Mouse (Mus musculus): ENCODE results near the gene Tatdn2. TPM values are rescaled to one million over a fixed set of nuclear protein-coding genes. Genes with fewer than 3 reads are reported as not detected.
A peak's percentile ranks its signal among the peaks of the same experiment; 100 is the strongest.
"Not testable (repeated sequence)": the region's sequence is repeated elsewhere in the genome, so short reads cannot be mapped to it uniquely, and the experiment has no call there.

Tatdn2 gene
- polyA plus RNA-seq, 1 experiment, result 27.6 TPM

DNA sequence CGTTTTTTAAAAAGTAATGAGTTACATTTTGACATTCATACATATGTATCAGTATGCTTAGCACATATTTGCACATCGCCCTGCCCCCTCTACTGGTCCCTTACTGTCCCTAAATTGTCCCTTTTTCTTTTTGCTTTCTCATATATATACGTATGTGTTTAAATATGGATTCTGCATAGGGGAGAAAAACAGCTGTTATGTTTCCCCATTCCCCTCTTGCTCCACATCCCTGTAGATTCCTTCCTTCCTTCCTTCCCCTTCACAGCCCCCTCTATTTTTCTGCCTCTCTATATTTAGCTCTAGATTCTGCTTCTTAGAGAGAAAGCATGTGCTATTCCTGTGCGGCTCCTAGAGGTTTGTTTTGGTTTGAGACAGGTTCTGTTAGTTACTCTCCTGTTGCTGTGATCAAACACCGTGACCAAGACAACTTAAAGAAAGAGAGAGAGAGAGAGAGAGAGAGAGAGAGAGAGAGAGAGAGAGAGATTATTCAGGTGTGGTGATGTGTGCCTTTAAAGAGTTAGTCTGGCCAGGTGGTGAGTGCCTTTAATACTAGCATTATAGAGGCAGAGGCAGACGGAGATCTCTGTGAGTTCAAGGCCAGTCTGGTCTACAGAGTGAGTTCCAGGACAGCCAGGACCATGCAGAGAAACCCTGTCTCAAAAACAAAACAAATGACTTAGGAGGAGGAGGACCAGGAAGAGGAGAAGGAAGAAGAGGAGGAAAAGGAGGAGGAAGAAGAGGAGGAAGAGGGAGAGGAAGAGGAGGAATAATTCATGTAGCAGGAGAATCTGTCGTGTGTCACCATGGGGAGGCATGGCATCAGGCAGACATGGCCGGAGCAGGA is 37.0 kb upstream of the Tatdn2 start:
- DNase-seq (ENCODE audit: low read depth), result no peak
- TF ChIP-seq POLR2A (IDR thresholded peaks at IDR 0.05; ENCODE audit: borderline replicate concordance, extremely low read depth, insufficient read depth, insufficient read length, poor library complexity, severe bottlenecking), result no peak
- no peak for TF ChIP-seq CTCF (IDR thresholded peaks at IDR 0.05; ENCODE audit: borderline replicate concordance, extremely low read depth, insufficient read depth, insufficient read length)

DNA sequence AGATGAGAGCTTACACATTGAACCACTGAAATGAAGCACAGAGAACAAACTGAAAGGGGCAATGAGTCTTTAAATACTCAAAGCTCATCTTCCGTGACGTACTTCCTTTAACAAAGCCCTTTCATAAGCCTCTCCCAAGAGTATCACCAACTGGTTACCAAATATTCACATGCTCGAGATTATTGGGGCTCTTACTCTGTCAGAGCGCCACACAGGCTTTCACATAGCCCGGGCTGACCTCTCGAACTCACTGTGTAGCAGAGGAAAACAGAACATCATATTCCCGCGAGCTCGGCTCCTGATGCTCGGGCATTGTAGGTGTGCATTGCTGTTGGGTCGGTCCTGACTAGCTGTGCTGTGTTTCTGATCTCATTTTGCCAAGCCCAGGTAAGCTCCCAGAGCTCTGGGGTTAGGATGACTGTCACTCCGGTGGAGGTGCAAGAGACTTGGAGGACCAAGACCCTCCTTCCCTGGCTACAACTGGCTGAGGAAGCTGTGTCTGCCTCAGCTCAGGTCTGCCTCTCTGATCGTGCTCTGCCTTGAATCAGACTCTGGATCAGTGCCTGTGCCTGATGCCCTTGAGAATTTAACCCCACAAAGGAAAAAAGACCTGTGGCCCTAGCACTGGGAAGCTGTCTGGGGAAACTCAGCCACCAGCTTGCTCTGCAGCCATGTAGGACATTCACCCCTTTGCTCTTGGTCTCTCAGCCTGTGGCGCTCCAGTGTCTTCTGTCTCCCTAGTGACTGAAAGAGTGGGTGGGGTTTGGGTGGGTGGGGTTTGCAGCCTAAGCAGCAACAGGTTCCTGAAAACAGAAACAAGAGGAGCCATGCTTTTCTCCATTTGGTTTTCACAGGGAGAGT is 36.1 kb upstream of the Tatdn2 start:
- DNase-seq (ENCODE audit: low read depth), result no peak
- TF ChIP-seq CTCF (IDR thresholded peaks at IDR 0.05; ENCODE audit: borderline replicate concordance, extremely low read depth, insufficient read depth, insufficient read length) (no peak), POLR2A (IDR thresholded peaks at IDR 0.05; ENCODE audit: borderline replicate concordance, extremely low read depth, insufficient read depth, insufficient read length, poor library complexity, severe bottlenecking) (no peak)

DNA sequence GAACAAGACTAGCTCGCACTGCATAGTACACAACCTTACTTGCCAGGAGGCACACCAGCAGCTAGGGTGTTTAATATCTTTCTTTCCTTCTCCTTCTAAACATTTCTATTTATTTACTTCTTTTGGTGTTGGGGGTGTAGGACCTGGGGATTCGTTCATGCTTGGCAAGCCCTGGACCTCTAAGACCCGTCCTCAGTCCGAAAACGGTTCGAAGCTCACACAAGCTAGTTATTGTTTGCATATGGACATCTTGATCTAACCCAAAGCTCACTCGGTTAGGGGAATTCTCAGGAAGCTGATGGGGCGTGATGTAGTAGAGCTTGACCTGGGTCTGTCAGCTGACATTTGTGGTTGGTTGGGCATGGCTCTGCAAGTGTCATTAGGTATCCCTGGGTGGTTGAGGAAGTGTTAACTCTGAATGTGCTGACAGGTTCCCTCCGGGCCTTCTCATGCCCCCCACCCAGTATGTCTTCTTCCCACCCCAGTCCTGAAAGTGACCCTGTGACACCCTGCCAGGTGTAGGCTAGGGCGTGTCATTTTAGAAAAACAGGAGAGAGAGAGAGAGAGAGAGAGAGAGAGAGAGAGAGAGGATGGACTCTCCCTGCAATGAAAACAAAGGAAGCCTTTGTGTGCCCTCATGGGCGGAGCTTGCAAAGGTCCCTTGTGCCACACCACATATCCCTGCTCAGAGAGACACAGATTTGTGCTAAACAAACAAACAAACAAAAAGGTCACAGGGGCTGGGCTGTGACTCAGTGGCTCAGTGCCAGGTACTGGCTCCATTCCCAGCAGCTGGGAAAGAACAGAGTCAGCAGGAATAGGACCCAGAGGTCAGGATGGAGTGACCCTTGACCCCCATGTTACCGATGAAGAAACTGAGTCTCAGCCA is 35.3 kb upstream of the Tatdn2 start:
- peak; percentile 12 for DNase-seq (ENCODE audit: low read depth)
- no peak for TF ChIP-seq CTCF (IDR thresholded peaks at IDR 0.05; ENCODE audit: borderline replicate concordance, extremely low read depth, insufficient read depth, insufficient read length)
- no peak for TF ChIP-seq POLR2A (IDR thresholded peaks at IDR 0.05; ENCODE audit: borderline replicate concordance, extremely low read depth, insufficient read depth, insufficient read length, poor library complexity, severe bottlenecking)

DNA sequence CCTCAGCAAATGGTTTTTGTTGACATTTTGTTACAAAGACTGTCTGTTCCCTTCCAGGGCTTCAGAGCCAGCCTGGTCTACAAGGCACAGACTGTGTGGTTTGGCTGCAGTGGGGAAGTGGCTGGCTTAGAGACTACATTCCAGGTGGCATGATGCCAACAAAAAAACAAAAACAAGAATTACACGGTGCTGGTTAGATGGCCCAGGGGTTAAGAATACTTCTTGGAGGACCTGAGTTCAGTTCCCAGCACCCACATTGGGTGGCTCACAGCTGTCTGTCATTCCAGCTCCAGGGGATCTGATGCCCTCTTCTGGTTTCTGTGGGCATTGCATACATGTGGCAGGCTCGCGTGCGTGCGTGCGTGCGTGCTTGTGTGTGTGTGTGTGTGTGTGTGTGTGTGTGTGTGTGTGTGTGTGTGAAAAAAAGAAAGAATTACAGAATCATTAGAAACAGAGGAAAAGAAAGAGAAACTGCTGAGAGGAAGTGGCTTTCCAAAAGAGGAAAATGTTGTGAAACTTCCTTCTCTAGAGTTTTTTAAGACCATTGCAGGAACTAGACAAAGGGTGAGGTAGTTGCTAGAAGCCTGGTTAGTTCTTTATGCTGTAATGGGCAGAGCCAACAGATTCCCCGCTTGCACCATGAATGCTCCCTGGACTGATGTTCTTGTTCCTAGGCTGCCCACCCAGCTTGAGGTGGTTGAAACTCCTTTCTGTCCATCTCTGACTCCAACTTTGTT is 33.7 kb upstream of the Tatdn2 start:
- TF ChIP-seq POLR2A (IDR thresholded peaks at IDR 0.05; ENCODE audit: borderline replicate concordance, extremely low read depth, insufficient read depth, insufficient read length, poor library complexity, severe bottlenecking) (no peak), CTCF (IDR thresholded peaks at IDR 0.05; ENCODE audit: borderline replicate concordance, extremely low read depth, insufficient read depth, insufficient read length) (no peak; the same call in 1 of the 2 replicates)
- no peak for DNase-seq (ENCODE audit: low read depth)

DNA sequence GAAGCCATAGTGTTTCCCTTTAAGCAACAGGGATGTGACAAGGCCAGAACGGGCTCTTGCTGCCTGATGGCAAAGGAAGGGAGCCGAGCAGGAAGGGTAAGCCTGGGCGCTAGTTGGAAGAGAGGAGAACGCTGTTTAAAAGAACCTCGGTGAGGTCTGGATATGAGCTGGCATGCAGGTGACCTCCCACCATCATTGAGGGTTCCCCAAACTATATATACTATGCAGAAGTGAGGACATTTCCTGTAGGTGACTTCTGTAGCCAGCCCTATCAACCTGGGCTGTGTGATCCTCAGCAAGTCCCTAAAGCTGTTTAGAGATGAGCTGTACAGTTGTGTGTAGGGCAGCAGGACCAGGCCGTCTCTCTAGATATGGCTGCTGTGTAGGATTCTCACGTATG is 32.5 kb upstream of the Tatdn2 start:
- no peak for DNase-seq (ENCODE audit: low read depth)
- TF ChIP-seq POLR2A (IDR thresholded peaks at IDR 0.05; ENCODE audit: borderline replicate concordance, extremely low read depth, insufficient read depth, insufficient read length, poor library complexity, severe bottlenecking), result no peak
- no peak for TF ChIP-seq CTCF (IDR thresholded peaks at IDR 0.05; ENCODE audit: borderline replicate concordance, extremely low read depth, insufficient read depth, insufficient read length)

DNA sequence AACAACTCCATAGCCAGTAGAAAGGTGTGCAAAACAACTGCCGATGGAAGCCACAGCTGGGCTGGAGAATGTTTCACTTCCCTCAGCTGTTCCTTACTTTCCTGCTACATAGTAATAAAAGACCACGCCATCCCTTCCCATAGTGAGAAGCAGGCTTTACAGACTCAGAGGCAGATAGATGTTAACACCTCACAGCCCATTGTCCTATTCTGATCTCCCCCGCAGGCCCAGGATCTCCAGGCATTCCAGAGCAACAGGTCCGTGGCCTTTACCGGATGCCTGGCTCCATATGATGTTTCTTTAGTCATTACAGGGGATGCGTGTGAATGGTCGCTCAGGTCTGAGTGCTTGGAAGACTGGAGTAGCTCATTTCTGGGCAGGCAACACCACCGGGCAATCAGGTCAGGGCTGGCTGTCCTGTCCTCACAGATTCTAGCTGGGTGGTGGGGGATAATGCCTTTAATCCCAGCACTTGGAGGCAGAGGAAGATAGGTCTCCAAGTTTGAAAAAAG is 29.2 kb upstream of the Tatdn2 start:
- no peak for TF ChIP-seq POLR2A (IDR thresholded peaks at IDR 0.05; ENCODE audit: borderline replicate concordance, extremely low read depth, insufficient read depth, insufficient read length, poor library complexity, severe bottlenecking)
- TF ChIP-seq CTCF (IDR thresholded peaks at IDR 0.05; ENCODE audit: borderline replicate concordance, extremely low read depth, insufficient read depth, insufficient read length), result no peak
- DNase-seq (ENCODE audit: low read depth), result no peak

DNA sequence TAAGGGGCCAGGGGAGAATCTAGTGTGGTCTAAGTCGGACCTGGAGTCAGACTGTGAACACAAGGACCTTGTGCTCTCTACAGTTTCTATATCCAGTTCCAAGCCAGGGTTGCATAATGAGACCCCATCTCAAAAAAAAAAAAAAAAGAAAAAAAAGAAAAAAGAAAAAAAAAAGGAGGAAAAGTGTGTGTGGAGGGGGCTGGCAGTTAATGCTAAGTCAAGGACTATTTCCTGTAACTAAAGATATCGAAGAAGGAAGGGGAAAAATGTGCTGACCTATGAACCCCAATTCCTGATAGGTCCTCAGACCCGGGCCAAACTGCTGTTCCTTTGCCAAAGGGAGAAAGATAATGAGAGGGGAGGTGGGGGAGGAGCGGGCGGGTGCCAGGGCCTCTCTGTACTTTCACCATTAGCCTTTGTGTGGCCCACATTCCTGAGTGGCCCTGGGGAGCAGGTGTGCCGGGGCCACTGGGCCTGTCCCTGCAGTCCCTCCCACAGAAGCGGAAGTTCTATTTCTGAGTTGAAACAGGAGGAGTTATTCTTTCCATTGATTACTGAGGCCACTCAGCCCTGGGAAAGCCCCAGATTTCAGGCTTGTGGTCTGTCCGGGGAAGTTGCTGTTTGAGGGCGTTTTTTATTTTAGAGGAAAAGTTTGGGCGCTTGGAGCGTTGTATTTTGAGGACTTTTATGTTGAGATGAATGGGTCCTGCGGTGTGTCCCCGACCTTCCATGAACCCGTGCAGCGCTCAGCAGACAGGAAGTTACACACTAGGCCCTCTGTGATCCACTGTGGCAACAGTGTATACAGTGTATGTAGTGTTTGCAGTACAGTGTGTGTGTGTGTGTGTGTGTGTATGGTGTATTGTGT is 28.3 kb upstream of the Tatdn2 start:
- peak; percentile 19 for DNase-seq (ENCODE audit: low read depth)
- TF ChIP-seq POLR2A (IDR thresholded peaks at IDR 0.05; ENCODE audit: borderline replicate concordance, extremely low read depth, insufficient read depth, insufficient read length, poor library complexity, severe bottlenecking) (no peak), CTCF (IDR thresholded peaks at IDR 0.05; ENCODE audit: borderline replicate concordance, extremely low read depth, insufficient read depth, insufficient read length) (no peak)

DNA sequence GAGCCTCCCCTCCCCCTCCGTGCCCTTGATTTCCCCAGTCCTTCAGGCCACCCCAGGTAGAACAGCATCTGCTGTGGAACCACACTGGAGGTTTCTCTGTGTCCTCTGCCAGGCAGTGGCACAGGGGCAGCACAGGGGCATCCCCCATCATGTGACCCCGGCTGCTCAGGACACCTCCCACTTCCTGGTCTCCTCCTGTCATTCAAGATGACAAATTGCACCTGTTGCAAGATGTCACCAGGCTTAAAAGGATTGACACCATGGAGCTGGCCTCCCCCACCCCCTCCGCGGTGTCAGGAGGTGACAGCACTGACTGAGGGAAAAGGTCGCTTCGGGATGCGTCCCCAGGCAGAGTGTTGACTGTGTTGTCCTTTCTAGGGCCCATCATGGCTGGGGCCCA is 27.0 kb upstream of the Tatdn2 start:
- no peak for DNase-seq (ENCODE audit: low read depth)
- TF ChIP-seq CTCF (IDR thresholded peaks at IDR 0.05; ENCODE audit: borderline replicate concordance, extremely low read depth, insufficient read depth, insufficient read length), result no peak
- TF ChIP-seq POLR2A (IDR thresholded peaks at IDR 0.05; ENCODE audit: borderline replicate concordance, extremely low read depth, insufficient read depth, insufficient read length, poor library complexity, severe bottlenecking), result no peak

DNA sequence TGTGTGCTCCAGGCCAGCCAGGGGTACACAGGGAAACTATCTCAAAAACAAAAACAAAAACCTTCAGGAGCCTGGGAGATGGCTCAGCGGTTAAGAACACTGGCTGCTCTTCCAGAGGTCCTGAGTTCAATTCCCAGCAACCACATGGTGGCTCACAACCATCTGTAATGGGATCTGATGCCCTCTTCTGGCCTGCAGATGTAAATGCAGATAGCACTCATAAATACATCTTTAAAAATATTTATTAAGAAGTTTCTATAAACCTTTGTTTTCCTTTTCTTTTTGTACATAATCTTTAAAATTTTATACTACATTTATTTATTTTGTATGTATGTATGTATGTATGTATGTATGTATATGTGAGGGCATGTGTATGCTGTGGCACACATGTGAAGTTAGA is 24.8 kb upstream of the Tatdn2 start:
- not testable (repeated sequence) for DNase-seq (ENCODE audit: low read depth)

DNA sequence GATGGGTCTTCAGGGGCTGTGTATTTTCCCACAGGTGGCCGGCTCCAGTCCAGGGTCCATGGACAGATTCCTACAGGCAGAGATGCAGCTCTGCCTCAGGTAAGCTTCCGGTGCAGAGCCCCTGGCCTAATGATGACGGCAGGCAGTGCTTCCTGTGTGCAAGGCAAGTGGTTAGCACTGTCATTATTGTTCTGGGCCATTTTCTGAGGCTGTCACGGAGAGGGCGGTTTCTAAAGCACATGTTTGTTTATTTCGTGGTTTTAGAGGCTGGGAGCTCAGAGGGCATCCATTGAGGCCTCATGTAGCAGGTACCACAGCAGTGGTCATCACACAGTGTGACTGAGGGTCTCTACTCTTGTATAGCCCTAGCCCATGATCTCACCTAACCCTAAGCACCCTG is 23.9 kb upstream of the Tatdn2 start:
- DNase-seq (ENCODE audit: low read depth), result no peak
- TF ChIP-seq POLR2A (IDR thresholded peaks at IDR 0.05; ENCODE audit: borderline replicate concordance, extremely low read depth, insufficient read depth, insufficient read length, poor library complexity, severe bottlenecking) (no peak), CTCF (IDR thresholded peaks at IDR 0.05; ENCODE audit: borderline replicate concordance, extremely low read depth, insufficient read depth, insufficient read length) (no peak)

Data from brain, embryonic 14.5 days (tissue).